Mouse (Mus musculus) cerebellum, postnatal 36 days (tissue): ENCODE results near the gene Arpc2.

Experiments used
- DNase-seq, 2 experiments: peaks; one replicate each; pipeline ENCODE4 v3.0.0; 2021 to 2022; ENCODE audit warnings: mixed read lengths in 2 of 2

The Arpc2 gene

DNA sequence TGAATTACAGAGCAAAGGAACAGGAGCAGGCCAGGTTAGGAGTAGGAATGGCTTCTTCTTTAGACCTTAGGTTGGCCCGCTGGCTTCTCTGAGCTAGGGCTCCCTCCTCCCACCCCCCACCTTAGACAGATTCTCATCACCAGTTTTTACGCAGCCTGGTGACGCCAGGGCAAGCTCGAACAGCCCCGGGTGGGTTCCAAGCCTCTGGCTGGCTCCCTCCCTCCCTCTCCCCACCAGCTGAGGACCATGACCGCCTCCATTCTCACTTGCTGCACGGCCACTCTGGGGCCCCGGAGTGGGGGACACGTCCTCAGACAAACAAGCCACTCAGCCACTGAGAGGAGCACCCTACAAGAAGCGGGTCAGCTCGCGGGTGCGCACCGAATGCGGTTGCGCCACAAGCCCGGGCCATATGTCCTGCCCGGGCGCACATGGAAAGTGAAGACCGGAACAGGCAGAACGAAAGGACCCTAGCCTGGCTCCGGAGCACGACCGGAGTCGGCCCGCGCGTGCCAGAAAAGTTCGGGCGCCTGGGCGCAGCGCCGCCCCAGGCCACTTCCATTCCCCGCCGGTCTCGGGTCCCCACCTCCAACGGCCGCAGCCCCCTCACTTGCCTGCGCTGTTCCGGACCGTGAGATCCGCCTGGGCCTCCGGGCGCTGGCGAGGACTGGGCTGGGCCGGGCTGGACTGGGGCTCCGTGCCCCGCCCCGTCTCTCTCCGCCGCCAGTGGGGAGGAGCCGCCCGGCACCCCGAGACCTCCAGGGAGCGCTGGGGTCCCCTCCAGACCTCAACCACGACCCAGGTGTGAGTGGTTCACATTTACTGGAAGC is 67.8 kb downstream of the Arpc2 start:
- peak; percentile 36 to 57 for DNase-seq

DNA sequence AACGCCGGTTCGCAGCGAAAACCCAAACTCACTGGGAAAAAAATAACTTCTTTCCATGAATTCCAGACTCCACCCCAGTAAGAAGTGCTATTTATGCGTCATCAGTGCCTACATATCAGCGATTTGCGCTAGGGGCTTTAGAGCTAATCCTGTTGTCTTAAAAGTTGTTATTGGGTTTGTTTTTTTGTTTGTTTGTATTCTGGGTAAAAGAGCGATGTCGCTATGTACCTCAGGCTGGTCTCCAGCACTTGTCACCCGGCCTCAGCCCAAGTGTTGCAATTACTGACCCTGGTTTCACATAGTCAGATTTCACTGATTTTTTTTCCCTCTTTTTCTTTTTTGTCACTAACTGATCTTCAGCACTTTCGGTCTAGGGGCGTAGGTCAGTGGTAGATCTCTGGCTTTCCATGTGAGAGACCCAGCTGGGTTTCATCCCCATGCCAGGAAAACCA is 68.5 kb downstream of the Arpc2 start:
- DNase-seq, result no peak

DNA sequence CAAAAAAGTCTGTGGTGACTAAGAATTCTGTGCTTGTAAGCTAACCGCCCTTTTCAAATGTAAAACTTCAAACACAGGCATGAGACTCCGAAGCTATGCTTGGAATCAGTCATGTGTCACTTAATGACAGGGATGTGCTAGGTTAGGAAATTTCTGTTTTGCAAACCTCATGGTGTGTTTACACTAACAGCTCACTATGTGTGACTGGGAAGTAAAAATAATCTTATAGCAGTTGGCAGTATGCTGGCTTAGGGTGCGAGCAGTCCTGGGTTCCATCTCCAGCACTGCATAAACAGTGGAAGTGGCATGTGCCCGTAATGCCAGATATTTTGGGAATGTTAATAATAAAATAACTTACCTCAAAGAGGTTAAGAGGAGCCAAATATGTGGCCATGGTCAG is 69.1 kb downstream of the Arpc2 start:
- no peak for DNase-seq

DNA sequence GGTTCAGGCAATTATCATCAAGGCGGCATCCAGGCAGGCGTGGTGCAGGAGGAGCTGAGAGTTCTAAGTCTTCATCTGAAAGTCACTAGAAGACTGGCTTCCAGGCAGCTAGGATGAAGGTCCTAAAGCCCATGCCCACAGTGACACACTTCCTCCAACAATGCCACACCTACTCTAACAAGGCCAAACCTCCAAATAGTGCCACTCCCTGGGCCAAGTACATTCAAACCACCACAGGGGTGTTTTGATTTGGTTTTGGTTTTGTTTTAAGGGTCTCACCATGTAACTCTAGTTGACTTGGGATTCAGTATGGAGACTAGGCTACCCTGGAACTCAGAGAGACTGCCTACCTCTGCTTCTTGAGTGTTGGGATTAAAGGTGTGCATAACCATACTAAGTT is 69.6 kb downstream of the Arpc2 start, which contains the start of gene Tmbim1:
Tmbim1 (minus strand) TSS at position 101 of the 400 bp plus-strand sequence.
- DNase-seq, result no peak

DNA sequence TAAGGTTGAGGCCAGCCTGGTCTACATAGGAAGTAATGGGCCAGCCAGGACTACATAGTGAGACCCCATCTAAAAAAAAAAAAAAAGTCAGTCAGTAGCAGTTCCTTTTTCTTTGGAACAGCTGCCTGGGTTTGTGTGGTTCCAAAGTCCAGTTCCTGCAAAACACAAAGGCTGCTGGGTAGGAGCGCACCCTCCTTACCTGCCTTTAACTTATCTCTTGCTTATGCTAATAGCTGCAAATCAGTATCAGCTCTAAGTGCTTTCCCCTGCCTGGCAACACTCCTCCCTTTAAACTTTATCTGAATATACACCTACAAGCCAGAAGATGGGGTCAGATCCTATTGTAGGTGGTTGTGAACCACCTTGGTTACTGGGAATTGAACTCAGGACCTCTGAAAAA is 71.3 kb downstream of the Arpc2 start:
- no peak for DNase-seq

DNA sequence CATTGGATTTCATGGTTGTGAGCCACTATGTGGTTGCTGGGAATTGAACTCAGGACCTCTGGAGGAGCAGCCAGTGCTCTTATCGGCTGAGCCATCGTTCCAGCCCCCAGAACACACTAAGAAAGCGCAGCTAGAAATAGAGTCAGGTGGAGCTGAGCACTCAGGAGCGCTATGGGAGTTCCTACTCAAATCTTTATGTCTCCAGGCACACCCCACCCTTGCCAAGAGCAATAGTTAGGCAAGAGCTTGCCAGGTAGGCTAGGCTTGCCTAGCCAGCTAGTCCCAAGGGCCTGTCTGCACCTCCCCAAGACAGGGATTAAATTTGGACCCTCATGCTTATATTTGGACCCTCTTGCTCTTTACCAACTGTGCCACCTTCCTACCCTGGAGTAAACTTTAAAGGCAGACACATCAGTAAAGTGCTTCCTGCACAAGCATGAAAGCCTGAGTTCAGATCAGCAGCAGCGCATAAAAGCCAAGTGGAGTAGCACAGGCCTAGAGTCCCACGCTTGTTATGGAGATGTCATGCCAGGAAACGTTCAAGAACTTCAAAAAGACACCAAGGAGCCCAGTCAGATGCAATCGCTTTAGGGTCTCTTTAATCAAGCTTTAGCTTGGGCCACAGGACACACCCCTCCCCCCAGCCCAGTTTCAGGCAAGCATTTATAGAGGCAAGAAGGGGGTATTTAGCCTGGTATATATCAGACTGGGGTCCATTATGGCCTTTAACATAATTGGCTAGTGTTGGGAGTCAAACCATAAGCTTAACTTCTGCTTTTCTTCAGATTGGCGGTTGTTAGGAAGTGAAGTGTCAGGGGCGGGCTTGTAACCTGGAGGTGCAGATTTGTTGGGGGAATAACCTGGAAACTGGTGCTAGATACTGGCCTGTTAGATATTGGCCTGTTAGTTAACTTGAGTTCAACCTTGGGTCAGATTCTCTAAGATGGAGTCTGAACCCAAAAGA is 72.4 kb downstream of the Arpc2 start:
- no peak for DNase-seq

DNA sequence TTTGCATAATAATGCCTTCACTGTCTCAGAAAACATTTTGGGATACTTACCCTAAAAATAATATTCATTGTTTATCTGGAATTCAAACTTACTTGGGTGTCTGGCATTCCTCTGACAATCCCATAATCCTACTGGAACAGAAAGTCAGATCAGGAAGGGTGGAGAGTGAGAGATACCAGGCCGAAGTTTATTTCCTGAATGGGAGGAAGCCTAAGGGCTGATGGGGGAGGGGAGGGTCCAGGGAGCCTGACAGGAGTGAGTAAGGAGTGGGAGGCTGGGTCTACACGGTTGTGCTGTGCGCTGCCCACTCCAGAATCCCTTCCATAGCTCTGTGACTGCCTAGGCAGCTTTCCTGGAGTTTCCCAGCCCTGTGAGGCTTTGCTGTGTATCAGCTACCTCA is 73.9 kb downstream of the Arpc2 start:
- no peak for DNase-seq

DNA sequence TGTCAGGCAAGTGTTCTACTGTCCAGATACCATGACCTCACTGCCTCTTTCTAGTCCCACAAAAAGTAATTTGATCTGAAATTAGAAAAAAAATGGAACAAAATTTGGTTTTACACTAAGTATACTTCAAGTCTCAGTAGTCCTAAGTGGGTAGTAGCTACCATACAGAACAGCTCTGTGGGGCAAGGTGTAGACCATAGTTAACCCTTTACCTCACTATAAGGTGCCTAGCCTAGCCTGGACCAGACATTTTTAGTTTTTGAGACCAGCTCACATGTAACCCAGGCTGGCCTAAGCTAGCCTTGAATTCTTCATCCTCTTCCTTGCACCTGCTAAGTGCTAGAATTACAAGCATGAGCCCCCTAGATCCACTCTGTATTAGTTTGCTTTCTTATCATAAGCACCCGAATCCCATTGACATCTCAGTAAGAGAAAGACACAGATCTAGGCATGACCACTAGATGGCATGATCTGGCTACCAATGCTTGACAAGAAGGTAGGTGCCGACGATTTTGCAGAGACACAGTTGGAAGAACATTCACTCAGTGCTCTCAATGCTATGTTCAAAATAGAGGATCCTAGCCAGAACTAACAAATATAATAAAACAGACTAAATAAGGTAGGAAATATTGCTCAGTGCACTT is 77.3 kb downstream of the Arpc2 start:
- DNase-seq, result peak; percentile 42 to 74

DNA sequence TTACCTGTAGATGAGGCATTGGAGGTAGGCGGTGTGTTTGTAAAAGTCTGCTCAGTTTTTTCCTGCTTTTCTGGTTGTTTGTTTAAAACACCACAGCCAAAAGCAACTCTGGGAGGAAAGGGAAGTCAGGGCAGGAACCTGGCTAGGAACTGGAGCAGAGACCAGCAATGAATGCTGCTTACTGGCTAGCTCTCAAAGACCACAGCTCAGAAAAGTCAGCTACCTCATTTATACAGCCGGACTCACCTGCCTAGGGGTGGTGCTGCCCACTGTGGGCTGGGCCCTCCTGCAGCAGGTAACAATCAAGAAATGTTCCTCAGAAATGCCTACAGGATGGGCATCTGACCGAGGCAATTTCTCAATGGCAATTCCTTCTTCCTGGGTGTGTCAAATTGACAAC is 78.9 kb downstream of the Arpc2 start:
- DNase-seq, result no peak

DNA sequence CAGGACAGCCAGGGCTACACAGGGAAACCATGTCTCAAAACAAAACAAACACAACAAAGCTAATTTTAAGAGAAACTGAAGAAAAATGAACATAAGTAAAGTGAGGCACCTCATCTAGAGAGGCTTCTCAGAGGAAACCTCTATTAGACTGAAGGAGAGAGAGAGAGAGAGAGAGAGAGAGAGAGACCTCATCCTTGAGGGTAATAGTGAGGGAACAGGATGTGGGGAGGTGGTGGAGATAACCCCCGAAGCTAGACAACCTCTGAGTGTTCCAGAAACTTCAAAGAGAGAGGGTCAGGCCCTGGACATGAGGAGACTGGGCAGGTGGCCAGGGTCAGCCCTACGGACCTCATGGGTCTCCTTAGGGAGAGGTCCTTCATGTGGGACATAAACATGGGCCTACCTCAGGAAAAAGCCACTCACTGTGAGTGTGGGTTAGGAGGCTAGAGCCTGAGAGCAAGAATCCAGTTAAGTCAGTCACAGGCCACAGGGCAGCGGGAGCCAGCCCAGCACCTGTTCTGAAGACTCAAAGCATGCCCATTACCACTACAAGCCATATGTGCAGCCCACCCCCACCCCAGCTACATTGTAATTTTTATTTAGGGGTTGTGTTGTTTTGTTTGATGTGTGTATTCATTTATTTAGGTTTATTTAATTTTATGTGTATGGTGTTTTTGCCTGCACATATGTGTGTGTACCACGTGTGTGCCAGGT is 80.4 kb downstream of the Arpc2 start:
- DNase-seq, result no peak
